Mouse (Mus musculus) cerebral cortex, adult 2 months (tissue): Measurements from ENCODE around the gene Fzd7.

Experiments used
- WGBS: fragments of 180-500 bp; shearing (Covaris S2); methylation state at CpG from one replicate; pipeline ENCODE4 v1.1.7; 2018; 5-methylcytosine and 5-hydroxymethylcytosine counted together

Fzd7 gene

DNA sequence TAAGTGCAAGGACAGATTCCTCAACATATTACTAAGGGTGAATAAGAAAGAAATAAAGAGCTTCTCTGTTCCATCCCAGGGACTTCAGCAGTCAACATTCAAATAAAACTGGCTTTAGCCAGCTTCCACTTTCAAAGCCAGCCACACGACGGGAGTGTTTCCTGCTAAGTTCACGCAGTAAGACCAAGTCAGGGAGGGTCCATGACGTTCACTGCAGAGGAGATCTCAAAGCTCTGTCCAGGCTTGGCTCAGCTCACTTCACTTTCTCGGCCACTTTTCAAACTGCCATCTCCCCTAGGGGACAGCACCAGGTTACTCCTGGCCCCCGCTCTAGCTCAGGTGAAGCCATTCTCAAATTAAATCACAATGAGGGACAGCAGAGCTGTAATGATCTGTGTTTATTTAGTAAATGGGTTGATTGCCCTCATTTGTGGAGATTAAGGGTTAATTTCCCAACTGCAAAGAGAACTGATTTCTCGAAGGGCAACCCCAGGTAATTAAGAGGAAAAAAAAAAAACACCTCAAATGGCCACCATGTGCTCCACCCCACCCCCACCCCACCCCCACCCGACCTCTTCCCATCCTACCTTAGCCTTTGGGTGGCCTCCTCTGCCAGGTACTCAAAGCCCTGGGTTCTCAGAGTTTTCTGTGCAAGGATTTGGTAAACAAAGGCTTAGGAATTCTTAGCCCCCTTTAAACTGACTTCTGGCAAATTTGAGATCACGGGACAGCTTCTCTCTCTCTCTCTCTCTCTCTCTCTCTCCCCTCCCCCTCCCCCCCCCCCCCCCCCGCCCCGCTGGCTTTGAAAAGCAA is 9.7 kb upstream of the Fzd7 start:
- WGBS: 34% methylated on average over 10 of the region's 11 CpGs

DNA sequence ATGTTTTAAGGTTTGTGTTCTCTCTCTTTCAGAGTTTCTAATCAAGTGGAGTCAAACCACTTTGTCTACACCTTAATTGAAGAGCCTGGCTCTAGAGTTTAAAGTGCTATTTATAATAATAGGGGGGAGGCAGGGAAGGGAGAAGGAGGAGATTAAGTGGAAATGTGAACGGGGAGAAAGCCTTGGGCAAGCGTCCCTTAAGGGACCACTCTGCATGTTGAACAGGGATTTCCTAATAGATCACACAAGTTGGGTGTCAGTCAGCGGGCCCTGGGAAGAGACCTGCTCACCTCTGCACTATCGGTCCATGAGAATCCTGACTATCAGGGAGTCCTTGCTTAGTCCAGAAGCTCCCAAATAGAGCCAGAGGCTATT is 9.1 kb upstream of the Fzd7 start:
- 37% methylated on average over 4 of the region's 4 CpGs for WGBS

DNA sequence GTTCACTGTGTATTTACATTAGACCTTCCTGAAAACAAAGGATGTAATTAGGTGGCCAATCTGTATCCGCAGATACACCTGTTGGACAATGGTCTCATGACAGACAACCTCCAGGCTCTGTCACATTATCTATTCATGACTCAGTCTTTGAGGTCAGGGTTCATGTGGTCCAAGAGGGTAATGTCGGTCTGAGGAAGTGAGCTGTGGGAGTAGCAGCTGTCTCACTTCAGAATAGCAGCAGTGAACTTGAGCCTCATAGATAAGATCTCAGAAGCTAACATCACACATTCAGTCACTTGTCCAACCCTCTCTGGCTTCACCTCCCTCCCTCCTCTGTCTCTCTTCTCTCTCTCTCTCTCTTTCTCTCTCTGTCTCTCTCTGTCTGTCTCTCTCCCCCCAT is 6.6 kb upstream of the Fzd7 start:
- WGBS: 77% methylated on average over 2 of the region's 2 CpGs

DNA sequence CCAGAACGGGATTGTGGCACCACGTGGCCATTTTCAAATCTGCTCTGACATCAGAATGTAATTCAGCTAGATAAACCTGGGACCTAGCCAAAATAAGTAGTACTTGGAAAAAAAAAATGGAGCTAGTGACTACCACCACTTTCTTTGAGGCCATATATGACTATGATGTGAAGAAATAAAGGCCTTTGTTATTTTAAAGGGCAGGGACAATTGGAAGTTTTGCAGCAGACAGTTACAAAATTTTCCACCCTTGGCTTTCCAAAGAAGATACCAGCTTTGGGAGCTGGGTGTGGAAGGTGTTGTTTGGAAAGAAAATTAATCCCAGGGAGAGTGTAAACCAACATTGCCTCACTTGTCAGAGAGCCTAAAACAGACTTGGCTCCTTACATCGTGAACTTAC is 3.3 kb upstream of the Fzd7 start:
- 83% methylated on average over 3 of the region's 3 CpGs for WGBS

DNA sequence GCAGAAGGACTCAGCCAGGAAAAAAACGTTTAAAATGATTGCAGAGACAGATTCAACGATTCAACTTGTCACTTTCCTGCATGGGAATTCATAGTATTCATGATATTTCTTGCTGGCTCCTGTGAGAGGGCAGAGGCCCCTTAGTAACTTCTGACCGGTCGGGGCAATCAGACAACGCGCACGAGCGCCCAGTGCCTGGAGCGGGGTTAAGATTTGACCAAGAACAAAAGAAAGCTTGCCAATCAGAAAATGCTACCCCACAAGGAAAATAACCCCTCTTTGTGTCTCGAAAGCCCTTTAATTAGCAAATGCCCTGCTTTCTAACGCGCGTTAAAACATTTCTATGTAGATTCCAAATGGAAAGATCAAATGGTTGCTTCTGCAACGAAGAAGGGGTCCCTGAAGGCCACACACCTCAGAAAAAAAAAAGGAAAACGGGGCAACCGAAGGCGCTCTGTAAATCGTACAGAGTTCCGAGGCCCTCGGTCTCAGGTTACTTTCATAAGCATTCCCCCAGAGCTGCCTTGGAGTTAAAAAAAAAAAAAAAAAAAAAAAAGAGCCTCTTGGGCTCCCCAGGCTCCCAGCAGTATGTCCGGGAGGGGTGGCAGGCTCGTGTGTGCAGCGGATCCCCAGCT is 1.3 kb upstream of the Fzd7 start:
- WGBS: 42% methylated on average over 23 of the region's 23 CpGs

DNA sequence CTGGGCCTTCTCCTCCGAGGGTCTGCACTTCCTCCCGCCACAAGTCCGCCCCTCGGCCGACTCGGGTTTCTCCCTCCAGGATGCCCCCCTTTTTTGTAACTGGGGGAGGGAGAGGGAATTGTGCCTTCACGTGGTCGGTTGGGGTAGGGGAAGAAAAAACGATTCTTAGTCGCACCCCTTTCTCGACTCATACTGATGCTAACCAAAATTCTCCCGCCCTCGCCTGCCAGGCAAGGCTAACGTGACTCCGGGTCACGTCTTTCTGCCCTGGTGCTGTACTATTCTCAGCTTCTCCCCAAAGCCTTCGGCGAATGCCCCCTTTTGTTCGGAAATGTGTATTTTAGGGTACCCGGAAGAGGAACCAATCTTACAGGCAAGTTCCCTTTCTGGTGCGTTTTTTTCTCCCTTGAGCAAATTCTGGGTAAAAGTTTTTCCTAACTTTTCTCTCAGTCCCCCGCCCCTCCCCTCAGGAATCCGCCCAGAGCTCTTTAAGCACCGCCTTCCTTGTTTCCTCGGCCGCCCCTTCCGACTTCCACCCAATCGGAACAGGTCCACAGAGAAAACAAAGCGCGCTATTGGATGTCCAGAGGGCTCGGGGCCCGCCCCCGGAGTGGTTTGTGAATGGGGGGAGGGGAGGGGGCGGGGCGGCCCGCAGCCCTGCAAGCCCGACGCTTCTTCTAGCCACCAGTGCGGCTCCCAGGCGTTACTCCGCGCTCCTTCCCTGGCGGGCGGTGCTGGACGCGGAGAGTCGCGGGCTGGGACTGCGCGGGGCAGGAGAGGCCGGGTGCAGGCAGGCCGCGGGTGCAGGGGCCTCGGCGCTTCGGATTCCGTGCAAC is 550 bp upstream of the Fzd7 start:
- 1% methylated on average over 56 of the region's 57 CpGs for WGBS

DNA sequence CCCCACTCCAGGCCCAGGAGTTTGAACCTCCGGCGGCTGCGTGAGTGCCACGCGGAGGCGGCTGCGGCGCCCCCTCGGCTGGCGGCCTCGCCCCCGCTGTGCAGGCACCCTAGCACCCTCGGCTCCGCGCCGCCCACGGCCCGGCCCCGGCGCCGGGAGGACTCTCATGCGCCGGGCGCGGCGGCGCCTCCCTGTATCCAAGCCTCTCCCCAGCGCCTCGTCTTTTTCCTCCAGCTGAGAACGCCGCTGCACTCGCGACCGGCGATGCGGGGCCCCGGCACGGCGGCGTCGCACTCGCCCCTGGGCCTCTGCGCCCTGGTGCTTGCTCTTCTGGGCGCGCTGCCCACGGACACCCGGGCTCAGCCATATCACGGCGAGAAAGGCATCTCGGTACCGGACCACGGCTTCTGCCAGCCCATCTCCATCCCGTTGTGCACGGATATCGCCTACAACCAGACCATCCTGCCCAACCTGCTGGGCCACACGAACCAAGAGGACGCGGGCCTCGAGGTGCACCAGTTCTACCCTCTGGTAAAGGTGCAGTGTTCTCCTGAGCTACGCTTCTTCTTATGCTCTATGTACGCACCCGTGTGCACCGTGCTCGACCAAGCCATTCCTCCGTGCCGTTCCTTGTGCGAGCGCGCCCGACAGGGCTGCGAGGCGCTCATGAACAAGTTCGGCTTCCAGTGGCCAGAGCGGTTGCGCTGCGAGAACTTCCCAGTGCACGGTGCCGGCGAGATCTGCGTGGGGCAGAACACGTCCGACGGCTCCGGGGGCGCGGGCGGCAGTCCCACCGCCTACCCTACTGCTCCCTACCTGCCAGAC is 684 bp downstream of the Fzd7 start:
- under 1% methylated on average over 86 of the region's 88 CpGs for WGBS

DNA sequence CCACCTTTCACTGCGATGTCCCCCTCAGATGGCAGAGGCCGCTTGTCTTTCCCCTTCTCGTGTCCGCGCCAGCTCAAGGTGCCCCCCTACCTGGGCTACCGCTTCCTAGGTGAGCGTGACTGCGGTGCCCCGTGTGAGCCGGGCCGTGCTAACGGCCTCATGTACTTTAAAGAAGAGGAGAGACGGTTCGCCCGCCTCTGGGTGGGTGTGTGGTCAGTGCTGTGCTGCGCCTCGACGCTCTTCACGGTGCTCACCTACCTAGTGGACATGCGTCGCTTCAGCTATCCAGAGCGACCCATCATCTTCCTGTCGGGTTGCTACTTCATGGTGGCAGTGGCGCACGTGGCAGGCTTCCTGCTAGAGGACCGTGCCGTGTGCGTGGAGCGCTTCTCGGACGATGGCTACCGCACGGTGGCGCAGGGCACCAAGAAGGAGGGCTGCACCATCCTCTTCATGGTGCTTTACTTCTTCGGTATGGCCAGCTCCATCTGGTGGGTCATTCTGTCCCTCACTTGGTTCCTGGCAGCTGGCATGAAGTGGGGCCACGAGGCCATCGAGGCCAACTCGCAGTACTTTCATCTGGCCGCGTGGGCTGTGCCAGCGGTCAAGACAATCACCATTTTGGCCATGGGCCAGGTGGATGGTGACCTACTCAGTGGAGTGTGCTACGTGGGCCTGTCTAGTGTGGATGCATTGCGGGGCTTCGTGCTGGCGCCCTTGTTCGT is 1.5 kb downstream of the Fzd7 start:
- 6% methylated on average over 46 of the region's 46 CpGs for WGBS

DNA sequence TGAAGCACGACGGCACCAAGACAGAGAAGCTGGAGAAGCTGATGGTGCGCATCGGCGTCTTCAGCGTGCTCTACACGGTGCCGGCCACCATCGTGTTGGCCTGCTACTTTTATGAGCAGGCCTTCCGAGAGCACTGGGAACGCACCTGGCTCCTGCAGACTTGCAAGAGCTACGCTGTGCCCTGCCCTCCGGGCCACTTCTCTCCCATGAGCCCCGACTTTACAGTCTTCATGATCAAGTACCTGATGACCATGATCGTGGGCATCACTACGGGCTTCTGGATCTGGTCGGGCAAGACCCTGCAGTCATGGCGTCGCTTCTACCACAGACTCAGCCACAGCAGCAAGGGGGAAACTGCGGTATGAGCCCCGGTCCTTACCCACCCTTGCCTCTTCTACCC is 2.1 kb downstream of the Fzd7 start:
- WGBS: 67% methylated on average over 21 of the region's 21 CpGs

DNA sequence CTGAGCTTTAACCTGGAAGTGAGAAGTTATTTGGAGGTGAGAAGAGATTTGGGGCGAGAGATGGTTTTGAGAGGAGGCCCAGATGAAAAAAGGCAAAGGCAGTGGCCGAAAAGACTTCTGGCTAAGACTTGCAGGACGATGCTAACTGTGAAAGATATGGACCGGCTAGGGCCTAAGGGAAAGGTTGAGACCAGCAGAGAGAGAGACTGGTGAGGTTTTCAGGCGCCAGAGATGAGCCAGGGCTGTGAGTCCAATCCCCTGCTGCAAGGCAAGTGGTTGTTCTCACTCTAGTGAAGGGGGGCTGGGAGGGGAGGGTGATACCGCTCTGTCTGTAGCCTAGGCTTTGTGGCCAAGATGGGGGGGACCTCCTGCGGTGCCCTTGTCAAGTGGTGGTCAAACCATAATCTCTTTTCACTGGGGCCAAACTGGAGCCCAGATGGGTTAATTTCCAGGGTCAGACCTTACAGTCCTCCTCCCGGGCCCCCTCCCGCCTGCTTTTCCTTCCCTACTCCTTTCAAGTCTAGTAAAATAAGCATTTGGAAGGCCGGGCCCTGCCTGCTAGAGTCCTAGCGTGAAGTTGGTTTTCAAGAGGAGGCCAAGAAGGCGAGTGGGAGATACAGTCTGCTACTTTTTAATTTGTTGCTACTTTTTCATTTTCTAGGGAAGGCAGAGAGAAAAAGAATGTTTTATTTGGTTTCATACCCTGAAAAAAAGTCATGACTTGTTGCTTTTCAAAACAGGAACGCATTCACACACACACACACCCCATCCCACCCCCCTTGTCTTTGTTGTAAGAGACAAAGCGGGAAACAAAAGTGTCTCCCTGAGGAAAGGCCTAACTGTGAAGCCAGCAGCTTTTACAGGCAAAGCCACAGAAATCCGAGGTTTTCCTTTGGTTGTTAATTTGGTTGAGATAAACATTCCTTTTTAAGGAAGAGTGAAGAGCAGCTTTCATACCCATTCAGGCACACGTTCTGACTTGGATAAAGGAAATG is 2.9 kb downstream of the Fzd7 start:
- 63% methylated on average over 16 of the region's 16 CpGs for WGBS

DNA sequence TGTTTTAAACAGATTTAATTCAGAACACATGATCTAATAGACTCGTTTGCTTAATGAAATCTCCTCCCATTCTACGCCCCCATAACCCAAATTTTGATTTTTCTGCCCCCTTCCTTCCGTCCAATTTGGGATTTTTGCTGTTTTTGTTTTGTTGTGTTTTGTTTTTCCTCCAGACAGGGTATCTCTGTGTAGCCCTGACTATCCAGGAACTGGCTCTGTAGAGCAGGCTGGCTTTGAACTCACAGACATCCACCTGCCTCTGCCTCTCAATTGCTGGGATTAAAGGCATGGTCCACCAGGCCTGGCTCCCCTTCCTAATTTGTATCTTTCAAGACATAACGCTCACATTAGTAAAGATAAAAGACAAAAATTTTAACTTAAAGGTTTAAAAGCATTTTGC is 3.6 kb downstream of the Fzd7 start:
- WGBS: 80% methylated on average over 4 of the region's 4 CpGs

DNA sequence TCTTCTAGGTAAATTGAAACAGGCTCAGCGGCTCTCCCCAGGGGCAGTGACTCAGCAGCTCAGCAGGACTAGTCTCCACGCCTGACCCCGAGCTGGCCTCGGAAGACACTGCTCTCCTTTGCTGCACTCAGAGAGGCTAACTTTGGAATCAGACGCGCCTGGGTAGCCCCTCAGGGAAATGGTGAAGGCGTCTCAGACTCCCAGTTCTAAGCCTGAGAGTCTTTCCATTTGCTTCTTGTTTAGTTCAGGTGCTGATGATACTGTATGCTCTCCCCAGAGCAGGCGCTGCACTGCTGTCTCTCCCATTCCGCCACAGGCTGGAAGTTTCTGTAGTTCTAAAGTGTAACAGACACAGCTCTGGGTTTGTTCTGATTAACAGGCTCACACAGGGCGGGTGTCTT is 5.4 kb downstream of the Fzd7 start:
- WGBS: 55% methylated on average over 10 of the region's 10 CpGs

DNA sequence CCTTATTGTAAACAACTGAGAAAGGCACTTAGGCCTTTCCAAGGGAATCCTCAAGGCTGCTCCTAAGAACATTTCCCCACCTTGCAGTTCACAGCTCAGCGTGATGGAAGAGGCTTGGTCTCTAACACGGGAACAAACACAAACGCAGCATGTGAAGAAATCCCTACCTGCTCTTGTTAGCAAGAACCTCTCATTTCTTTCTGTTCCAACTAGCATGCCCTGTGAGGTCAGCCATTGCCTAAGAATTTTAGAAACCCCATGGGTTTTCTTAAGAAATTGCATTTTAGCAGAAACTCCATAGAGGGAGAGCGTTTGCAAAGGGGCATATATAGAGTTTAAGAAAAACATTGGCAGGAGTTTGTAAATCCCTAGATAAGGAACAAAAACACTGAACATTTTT is 6.3 kb downstream of the Fzd7 start:
- 65% methylated on average over 4 of the region's 4 CpGs for WGBS

DNA sequence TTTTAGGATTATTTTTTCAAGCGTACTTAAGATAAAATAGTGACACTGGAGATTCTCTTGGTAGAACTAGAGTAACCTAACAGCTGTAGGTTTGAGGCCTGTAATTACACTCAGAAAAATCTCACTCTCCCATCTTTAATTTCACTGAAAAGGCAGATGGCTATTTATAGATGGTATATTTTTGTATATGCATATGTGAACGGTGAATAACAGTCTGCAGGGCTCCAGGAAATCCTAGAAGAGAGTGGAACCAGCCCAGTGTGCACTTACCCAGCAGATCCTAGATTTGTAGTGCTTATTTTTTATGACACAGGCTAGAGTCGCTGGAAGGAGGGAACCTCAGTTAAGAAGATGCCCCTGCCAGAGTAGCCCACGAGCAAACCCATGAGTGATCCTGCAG is 6.8 kb downstream of the Fzd7 start:
- 41% methylated on average over 4 of the region's 4 CpGs for WGBS

DNA sequence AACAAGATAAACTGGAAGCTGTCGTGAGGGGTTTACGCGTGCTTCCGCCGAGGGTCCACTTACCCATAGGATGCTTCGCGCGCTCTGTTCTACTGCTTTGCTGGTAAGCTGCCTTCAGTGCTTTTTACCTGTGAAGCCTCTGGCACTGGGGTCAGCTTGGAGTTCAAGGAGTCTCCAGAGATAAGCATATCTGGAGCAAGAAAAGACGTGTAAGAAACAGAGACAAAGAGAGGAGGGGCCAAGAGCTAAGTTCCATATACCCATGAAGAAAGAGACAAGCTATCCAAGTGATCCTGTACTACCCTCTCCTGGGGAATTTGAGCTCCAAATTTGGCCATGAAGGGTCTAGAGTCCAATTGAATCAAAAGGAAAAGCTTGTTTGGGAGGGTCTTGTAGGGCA is 9.3 kb downstream of the Fzd7 start:
- WGBS: 97% methylated on average over 9 of the region's 9 CpGs

DNA sequence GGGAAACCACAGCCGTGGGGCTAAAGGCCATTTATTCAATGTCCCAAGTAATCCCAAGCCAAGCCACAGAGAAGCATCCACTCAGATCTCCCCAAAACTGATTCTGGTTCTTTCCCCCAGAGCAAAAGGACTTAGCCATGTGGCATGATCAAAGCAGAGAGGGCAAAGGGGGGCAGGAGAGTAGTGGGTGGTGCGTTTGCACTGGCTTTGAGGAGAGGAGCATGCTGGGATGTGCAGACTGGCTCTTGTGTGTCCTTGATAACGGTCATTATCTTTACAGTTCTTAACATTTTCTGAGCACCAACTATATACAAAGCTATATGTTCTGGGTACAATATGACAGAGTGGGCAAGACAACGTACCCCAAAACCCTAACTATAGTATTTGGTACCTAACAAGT is 10.2 kb downstream of the Fzd7 start:
- WGBS: 91% methylated on average over 4 of the region's 4 CpGs

DNA sequence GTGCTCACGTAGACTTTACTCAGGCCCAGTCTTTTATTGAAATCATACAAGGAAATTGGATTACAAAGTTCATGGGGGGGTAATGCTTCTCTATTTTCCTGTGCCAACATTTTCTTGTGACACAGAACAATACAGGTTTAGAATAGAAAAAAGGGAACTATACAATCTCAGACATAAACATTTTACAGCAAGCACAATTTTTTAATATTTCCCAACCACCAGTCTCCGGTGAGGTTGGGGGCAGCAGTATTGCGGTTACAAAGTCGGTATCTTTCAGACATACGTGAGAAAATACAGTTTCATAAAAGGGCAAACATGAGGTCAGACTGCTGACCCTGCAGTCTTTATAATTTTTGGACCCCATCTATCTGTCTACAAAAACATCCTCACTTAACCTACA is 13.7 kb downstream of the Fzd7 start:
- 96% methylated on average over 5 of the region's 5 CpGs for WGBS

DNA sequence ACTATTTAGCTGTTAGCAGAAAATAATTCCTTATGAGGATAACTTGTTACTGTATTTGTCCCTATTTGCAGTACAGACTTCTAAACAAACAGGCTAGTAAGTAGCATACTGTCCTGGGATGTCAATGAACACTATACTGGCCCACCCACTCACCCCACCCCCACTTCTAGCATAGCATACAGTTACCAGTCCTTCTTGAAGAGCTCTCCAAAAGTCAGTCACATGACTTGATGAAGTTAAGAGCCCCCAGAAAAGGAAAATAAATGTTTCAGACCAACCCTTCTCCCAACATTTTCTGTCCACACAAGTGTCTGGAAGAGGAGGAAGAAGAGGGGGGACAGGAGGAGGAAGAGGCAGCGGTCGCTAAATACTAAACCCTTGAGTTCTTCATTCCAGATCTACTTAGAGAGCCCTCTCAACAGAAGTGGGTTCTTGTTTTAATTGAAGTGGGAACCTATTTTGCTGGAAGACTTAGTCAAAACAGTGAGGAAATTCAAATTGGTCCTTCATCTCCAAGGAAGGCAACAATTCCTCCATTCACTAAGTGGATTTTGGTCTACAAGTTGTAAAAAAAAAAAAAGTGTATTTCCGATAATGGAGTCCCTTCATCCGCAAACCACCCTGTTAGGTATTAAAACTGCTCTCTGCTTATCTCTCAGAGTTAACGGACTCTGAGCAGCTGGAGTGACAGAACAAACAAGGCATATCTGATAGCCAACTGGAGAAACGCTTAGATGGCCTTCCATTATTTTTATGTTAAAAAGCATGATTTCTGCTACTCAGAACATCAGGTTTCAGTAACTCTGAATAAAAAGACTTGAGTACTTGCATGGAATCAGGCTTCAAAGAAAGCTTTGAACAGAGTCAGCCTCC is 15.8 kb downstream of the Fzd7 start:
- WGBS: 77% methylated on average over 6 of the region's 6 CpGs

DNA sequence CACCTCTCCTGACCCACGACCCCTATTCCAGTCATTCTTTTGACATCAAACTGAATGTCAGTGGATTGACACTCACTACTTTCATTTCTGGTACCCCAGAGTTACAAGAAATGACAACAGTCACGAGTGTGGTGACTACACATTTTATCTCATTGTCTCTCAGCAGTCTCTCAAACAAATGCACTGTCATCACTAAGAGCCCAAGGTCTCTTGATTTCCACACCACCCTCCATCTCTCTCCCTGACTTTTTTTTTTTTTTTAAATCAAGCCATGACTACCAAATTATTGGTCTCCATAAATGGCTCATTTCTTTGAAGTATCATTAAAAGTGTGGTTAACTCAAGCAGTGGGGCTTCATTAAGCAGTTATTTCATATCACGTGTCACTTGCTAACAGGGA is 17.1 kb downstream of the Fzd7 start:
- 92% methylated on average over 3 of the region's 3 CpGs for WGBS
